Mouse (Mus musculus): Measurements from ENCODE around the gene Tnfrsf26. TPM values are rescaled to one million over a fixed set of nuclear protein-coding genes. Genes with fewer than 3 reads are reported as not detected.

The Tnfrsf26 gene
- polyA plus RNA-seq, 1 experiment from 2014 or later = not detected

DNA sequence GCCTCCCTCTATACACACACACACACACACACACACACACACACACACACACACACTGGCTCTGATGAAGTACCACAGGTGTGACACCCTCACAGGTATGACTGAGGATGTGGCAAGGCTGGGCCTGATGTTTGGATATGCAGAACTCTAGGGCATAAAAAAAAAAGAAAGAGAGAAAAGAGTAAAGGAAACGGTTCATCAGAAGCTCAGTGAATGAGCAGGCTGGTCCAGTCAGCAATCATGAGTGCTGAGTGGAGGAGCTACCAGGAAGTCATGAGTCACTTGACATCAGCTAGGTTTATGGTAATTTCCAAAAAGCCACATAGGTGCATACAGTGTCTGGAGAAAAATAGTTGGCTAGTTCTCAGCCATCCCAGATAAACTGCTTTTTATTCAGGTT, 979 bp upstream of the Tnfrsf26 start:
- WGBS = 66% methylated on average over 1 of the region's 1 CpGs
- H3K27me3 ChIP-seq (replicated peaks; ENCODE audit: control insufficient read depth, insufficient read depth, low read length) = no peaks in the 10 kb centered on the region
- ATAC-seq = no peak
- no peak overlapping the region for H3K27ac ChIP-seq (ENCODE audit: low read length)
- H3K9ac ChIP-seq (replicated peaks; ENCODE audit: low read depth, low read length) = no peak overlapping the region
- H3K4me2 ChIP-seq (ENCODE audit: low read length) = no peak overlapping the region
- H3K9me3 ChIP-seq (ENCODE audit: control insufficient read depth, low read length) = no peaks in the 10 kb centered on the region
- no peak overlapping the region for H3K4me3 ChIP-seq (replicated peaks; ENCODE audit: low read length)
- H3K4me1 ChIP-seq (replicated peaks; ENCODE audit: control insufficient read depth, insufficient read depth, low read length) = no peaks in the 10 kb centered on the region
- no peaks in the 10 kb centered on the region for H3K36me3 ChIP-seq (ENCODE audit: control insufficient read depth, insufficient read depth)

DNA sequence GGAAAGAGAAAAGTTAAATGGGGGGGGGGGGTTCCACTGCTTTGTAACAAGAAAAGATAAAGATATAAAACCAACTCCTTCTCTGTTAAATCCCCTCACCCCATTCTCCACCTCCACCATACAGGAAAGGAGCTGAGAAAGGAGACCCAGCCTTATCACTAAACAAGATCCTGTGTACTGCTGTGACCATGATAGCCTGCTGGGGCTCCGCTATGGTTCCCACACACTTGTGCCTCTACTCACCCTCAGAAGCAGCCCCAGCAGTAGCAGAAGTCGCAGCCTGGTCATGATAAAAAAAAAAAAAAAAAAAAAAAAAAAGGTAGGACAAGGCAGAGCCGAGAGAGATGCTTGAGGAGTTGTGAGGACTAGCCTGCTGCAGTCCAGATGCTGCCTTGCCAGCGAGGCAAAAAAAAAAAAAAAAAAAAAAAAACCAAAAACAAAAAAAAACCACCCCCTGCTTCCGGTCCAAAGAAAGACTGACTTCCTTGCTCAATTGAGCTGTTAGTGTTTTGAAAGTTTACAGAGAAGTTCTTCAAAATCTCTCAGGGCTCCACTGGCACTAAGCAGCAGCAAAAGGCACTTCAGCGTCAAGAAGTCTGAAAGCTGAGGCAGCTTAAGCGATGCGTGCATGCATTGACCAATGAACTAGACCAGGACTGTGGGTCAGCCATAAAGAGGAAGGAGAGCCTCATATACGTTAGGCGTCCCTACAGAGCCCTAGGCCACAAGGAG, 801 bp downstream of the Tnfrsf26 start:
- no peak overlapping the region for H3K4me2 ChIP-seq (ENCODE audit: low read length)
- H3K4me1 ChIP-seq (replicated peaks; ENCODE audit: control insufficient read depth, insufficient read depth, low read length) = no peaks in the 10 kb centered on the region
- H3K27me3 ChIP-seq (replicated peaks; ENCODE audit: control insufficient read depth, insufficient read depth, low read length) = no peaks in the 10 kb centered on the region
- no peaks in the 10 kb centered on the region for H3K36me3 ChIP-seq (ENCODE audit: control insufficient read depth, insufficient read depth)
- no peak overlapping the region for H3K9ac ChIP-seq (replicated peaks; ENCODE audit: low read depth, low read length)
- H3K9me3 ChIP-seq (ENCODE audit: control insufficient read depth, low read length) = no peaks in the 10 kb centered on the region
- no peak for ATAC-seq
- H3K27ac ChIP-seq (ENCODE audit: low read length) = no peak overlapping the region
- no peak overlapping the region for H3K4me3 ChIP-seq (replicated peaks; ENCODE audit: low read length)
- 61% methylated on average over 10 of the region's 10 CpGs for WGBS

DNA sequence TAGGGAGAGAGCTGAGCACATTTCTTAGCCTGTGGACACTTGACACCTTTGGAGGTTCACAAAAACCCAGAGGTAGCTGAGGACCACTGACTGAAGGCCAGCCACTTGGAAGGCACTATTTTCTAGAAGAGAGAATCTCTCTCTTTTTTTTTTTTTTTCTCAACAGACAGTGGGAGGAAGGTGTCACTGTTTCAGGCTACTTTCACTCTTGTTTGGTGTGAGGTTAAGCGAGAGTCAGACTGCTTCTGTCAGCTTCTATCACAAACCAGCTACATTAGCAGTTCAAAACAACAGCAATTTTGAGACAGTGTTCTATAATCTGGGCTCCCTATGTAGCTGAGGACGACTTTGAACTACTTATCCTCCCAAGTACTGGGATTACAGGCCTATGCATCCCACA, 2.3 kb downstream of the Tnfrsf26 start:
- no peak overlapping the region for H3K27ac ChIP-seq (ENCODE audit: low read length)
- no peaks in the 10 kb centered on the region for H3K9me3 ChIP-seq (ENCODE audit: control insufficient read depth, low read length)
- no peak overlapping the region for H3K9ac ChIP-seq (replicated peaks; ENCODE audit: low read depth, low read length)
- no peaks in the 10 kb centered on the region for H3K4me1 ChIP-seq (replicated peaks; ENCODE audit: control insufficient read depth, insufficient read depth, low read length)
- H3K36me3 ChIP-seq (ENCODE audit: control insufficient read depth, insufficient read depth) = no peaks in the 10 kb centered on the region
- no peak for ATAC-seq
- H3K27me3 ChIP-seq (replicated peaks; ENCODE audit: control insufficient read depth, insufficient read depth, low read length) = no peaks in the 10 kb centered on the region
- WGBS = 64% methylated on average over 2 of the region's 2 CpGs
- no peak overlapping the region for H3K4me3 ChIP-seq (replicated peaks; ENCODE audit: low read length)
- H3K4me2 ChIP-seq (ENCODE audit: low read length) = no peak overlapping the region

DNA sequence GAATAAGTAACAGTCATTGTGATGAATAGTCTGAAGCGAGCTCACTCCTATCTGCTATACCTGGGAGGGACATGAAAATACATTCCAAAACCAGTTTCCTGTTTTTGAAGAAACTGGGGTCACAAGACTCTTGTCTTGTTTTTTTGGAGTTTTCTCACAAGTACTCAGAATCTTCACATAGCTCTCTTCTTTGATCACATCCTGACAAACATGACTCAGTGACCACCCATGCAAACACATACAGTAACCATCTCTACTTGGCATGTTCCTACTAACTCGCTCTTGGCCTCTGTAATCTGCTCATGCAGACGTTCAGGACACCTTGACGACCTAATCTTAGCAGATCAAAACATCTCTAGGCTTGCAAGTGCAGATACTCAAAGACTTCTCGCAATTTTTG, 3.4 kb downstream of the Tnfrsf26 start:
- 78% methylated on average over 5 of the region's 5 CpGs for WGBS
- no peak for ATAC-seq

DNA sequence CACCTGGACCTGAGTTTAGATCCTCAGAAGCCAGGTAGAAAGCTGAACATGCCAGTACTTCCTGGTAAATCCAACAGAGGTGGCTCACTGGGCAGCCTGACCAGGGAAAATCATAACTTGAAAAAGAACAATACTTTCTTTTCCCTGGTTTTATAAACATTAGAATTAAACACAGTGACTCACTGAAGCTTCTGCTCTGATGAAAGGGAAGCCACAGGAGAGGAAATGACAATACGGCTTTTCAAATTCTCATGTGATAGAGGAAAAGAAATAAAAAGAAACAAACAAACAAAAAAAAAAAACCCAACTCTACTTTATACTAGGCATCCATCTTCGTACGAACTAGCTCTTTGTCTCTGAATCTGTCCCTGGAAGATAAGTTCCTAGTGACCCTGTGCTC, 4.0 kb downstream of the Tnfrsf26 start:
- H3K4me3 ChIP-seq (replicated peaks; ENCODE audit: low read length) = no peak overlapping the region
- 78% methylated on average over 3 of the region's 3 CpGs for WGBS
- H3K27me3 ChIP-seq (replicated peaks; ENCODE audit: control insufficient read depth, insufficient read depth, low read length) = no peaks in the 10 kb centered on the region
- H3K27ac ChIP-seq (ENCODE audit: low read length) = no peak overlapping the region
- H3K9me3 ChIP-seq (ENCODE audit: control insufficient read depth, low read length) = no peaks in the 10 kb centered on the region
- ATAC-seq = no peak
- H3K4me2 ChIP-seq (ENCODE audit: low read length) = no peak overlapping the region
- no peak overlapping the region for H3K9ac ChIP-seq (replicated peaks; ENCODE audit: low read depth, low read length)
- H3K36me3 ChIP-seq (ENCODE audit: control insufficient read depth, insufficient read depth) = no peaks in the 10 kb centered on the region
- no peaks in the 10 kb centered on the region for H3K4me1 ChIP-seq (replicated peaks; ENCODE audit: control insufficient read depth, insufficient read depth, low read length)

More for the DNA sequence above, 3.4 kb downstream of the Tnfrsf26 start:
- Histone ChIP-seq H3K36me3 (ENCODE audit: control insufficient read depth, insufficient read depth) (no peaks in the 10 kb centered on the region), H3K27ac (ENCODE audit: low read length) (no peak overlapping the region), H3K4me3 (replicated peaks; ENCODE audit: low read length) (no peak overlapping the region), H3K9ac (replicated peaks; ENCODE audit: low read depth, low read length) (no peak overlapping the region), H3K9me3 (ENCODE audit: control insufficient read depth, low read length) (no peaks in the 10 kb centered on the region), H3K4me2 (ENCODE audit: low read length) (no peak overlapping the region), H3K4me1 (replicated peaks; ENCODE audit: control insufficient read depth, insufficient read depth, low read length) (no peaks in the 10 kb centered on the region), H3K27me3 (replicated peaks; ENCODE audit: control insufficient read depth, insufficient read depth, low read length) (no peaks in the 10 kb centered on the region)

DNA sequence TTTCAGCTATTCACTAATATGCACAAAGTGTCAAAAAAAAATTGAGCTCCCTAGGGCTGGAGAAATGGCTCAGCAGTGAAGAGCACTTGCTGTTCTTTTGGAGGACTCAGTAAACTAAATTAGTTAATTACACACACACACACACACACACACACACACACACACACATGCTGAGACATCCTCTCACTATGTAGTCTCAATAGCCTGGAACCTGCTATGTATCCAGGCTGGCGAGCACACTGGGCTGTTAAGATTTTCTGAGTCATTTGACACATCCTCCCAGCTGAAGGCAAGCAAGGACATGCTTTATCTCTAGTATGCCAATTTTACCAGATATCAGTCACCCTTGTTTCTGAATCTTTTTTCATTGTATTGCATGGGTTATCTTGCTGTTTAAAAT, 7.6 kb downstream of the Tnfrsf26 start:
- no peaks in the 10 kb centered on the region for H3K36me3 ChIP-seq (ENCODE audit: control insufficient read depth, insufficient read depth)
- 53% methylated on average over 1 of the region's 1 CpGs for WGBS
- H3K4me3 ChIP-seq (replicated peaks; ENCODE audit: low read length) = no peak overlapping the region
- H3K4me1 ChIP-seq (replicated peaks; ENCODE audit: control insufficient read depth, insufficient read depth, low read length) = no peaks in the 10 kb centered on the region
- H3K9me3 ChIP-seq (ENCODE audit: control insufficient read depth, low read length) = no peaks in the 10 kb centered on the region
- H3K9ac ChIP-seq (replicated peaks; ENCODE audit: low read depth, low read length) = no peak overlapping the region
- ATAC-seq = no peak
- no peak overlapping the region for H3K4me2 ChIP-seq (ENCODE audit: low read length)
- no peak overlapping the region for H3K27ac ChIP-seq (ENCODE audit: low read length)
- no peaks in the 10 kb centered on the region for H3K27me3 ChIP-seq (replicated peaks; ENCODE audit: control insufficient read depth, insufficient read depth, low read length)

DNA sequence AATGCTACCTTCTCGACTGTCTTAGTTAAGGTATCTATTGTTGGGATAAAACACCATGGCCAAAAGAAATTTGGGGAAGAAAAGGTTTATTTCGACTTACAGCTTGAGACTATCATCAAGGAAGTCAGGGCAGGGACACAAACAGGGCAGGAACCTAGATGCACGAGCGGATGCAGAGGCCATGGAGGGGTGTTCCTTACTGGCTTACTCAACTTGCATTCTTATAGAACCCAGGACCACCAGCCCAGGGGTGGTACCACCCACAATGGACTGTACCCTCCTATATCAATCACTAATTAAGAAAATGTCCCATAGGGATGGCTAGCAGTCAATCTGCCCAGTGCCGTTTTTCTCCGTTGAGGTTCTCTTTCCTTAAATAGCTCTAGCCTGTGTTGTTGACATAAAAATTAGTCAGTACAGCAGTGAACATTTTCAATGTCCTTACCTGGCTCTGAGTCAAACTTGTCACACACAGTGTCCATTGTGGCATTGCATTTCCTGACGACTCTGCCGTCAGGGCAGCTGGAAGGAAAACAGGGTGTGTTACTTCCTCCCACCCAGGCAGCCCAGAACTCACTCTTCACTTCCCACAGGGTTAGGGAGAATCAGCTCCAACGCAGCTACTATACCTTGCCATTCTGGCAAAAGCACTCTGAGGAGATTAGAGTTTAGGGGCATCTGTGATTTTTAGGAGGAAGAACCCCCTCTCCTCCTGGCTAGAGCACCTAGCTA, 14.0 kb downstream of the Tnfrsf26 start:
- WGBS = 63% methylated on average over 9 of the region's 9 CpGs
- no peak overlapping the region for H3K4me3 ChIP-seq (replicated peaks; ENCODE audit: low read length)
- H3K4me1 ChIP-seq (replicated peaks; ENCODE audit: control insufficient read depth, insufficient read depth, low read length) = no peaks in the 10 kb centered on the region
- no peak overlapping the region for H3K4me2 ChIP-seq (ENCODE audit: low read length)
- no peak overlapping the region for H3K9ac ChIP-seq (replicated peaks; ENCODE audit: low read depth, low read length)
- H3K9me3 ChIP-seq (ENCODE audit: control insufficient read depth, low read length) = no peaks in the 10 kb centered on the region
- no peaks in the 10 kb centered on the region for H3K36me3 ChIP-seq (ENCODE audit: control insufficient read depth, insufficient read depth)
- ATAC-seq = no peak
- H3K27me3 ChIP-seq (replicated peaks; ENCODE audit: control insufficient read depth, insufficient read depth, low read length) = no peaks in the 10 kb centered on the region
- H3K27ac ChIP-seq (ENCODE audit: low read length) = no peak overlapping the region

DNA sequence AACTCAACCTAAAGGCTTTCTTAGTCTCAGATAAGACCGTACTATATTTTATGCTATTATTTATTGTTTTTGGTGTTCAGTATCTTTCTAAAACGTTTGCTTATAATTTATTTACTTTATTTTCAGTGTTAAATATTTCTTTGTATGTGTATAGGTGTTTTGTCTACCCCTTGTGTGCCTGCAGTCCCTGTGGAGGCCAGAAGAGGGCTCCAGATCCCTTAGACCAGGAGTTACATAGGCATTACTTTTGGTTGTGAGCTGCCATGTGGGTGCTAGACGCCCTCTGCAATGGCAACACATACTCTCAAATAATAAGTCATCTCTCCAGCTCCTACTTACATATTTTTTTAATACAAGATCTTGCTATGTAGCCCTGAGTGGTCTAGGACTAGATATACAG, 16.3 kb downstream of the Tnfrsf26 start:
- Histone ChIP-seq H3K9me3 (ENCODE audit: control insufficient read depth, low read length) (no peaks in the 10 kb centered on the region), H3K36me3 (ENCODE audit: control insufficient read depth, insufficient read depth) (no peaks in the 10 kb centered on the region), H3K9ac (replicated peaks; ENCODE audit: low read depth, low read length) (no peak overlapping the region), H3K4me2 (ENCODE audit: low read length) (no peak overlapping the region), H3K27ac (ENCODE audit: low read length) (no peak overlapping the region), H3K4me3 (replicated peaks; ENCODE audit: low read length) (no peak overlapping the region), H3K27me3 (replicated peaks; ENCODE audit: control insufficient read depth, insufficient read depth, low read length) (no peaks in the 10 kb centered on the region), H3K4me1 (replicated peaks; ENCODE audit: control insufficient read depth, insufficient read depth, low read length) (no peaks in the 10 kb centered on the region)
- 59% methylated on average over 3 of the region's 3 CpGs for WGBS
- ATAC-seq = no peak

DNA sequence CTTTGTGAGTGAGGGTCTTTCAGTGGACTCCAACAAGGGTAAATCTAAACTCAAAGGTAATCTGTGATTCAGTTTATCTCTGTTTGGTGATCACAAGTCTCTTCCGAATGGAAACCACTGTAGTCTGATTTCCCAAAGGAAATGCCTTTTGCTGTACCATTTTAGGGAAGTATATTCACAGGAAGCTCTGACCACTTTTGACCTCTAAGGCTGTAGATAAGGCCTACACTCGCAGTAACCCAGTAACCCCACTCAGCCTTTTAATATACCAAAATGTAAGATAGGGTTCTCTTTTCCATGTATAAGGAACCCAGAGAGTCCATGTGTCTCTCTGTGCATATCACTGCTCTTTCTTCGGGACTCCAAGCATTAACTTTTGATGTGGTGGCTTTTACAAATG, 23.2 kb downstream of the Tnfrsf26 start:
- H3K4me3 ChIP-seq (replicated peaks; ENCODE audit: low read length) = no peak overlapping the region
- H3K27me3 ChIP-seq (replicated peaks; ENCODE audit: control insufficient read depth, insufficient read depth, low read length) = no peaks in the 10 kb centered on the region
- WGBS = 87% methylated on average over 3 of the region's 3 CpGs
- ATAC-seq = no peak
- no peaks in the 10 kb centered on the region for H3K36me3 ChIP-seq (ENCODE audit: control insufficient read depth, insufficient read depth)
- H3K4me2 ChIP-seq (ENCODE audit: low read length) = no peak overlapping the region
- H3K9me3 ChIP-seq (ENCODE audit: control insufficient read depth, low read length) = no peaks in the 10 kb centered on the region
- H3K27ac ChIP-seq (ENCODE audit: low read length) = no peak overlapping the region
- peaks cover 3% of the 10 kb centered on the region; the same call in 1 of the 2 replicates for H3K4me1 ChIP-seq (replicated peaks; ENCODE audit: control insufficient read depth, insufficient read depth, low read length)
- no peak overlapping the region for H3K9ac ChIP-seq (replicated peaks; ENCODE audit: low read depth, low read length)
